Mouse (Mus musculus): ENCODE results near the gene Mrpl24. TPM values are rescaled to one million over a fixed set of nuclear protein-coding genes. Genes with fewer than 3 reads are reported as not detected.
"Not testable (repeated sequence)": the region's sequence is repeated elsewhere in the genome, so short reads cannot be mapped to it uniquely, and the experiment has no call there.

Mrpl24 gene
- 51.0 and 51.8 TPM in 2 replicates for polyA plus RNA-seq (2012; rRNA removed)

- DNase-seq (ENCODE audit: low read depth), result no peak
Observed at GRCm38 (mm10) chr3:87919336-87920108, at the start of gene Mrpl24. TSS of gene Mrpl24 (plus strand) at chr3:87919506.

GRCm38 (mm10) chr3:87877730-87878129 lies 41.6 kb upstream of the Mrpl24 start:
- no peak for DNase-seq (ENCODE audit: low read depth)

- no peak for DNase-seq (ENCODE audit: low read depth)
Observed at GRCm38 (mm10) chr3:87884291-87884690, 35.0 kb upstream of the Mrpl24 start.

GRCm38 (mm10) chr3:87884708-87885251 lies 34.5 kb upstream of the Mrpl24 start:
- no peak for DNase-seq (ENCODE audit: low read depth)

- peak; percentile 100 for DNase-seq (ENCODE audit: low read depth)
Observed at GRCm38 (mm10) chr3:87885281-87886003, 33.9 kb upstream of the Mrpl24 start, which contains the start of gene Prcc. TSS of gene Prcc (minus strand) at chr3:87885608.

- no peak for DNase-seq (ENCODE audit: low read depth)
Observed at GRCm38 (mm10) chr3:87886004-87886365, 33.3 kb upstream of the Mrpl24 start.

GRCm38 (mm10) chr3:87886416-87886815 lies 32.9 kb upstream of the Mrpl24 start:
- no peak for DNase-seq (ENCODE audit: low read depth)

GRCm38 (mm10) chr3:87887400-87887799 lies 31.9 kb upstream of the Mrpl24 start:
- not testable (repeated sequence) for DNase-seq (ENCODE audit: low read depth)

- DNase-seq (ENCODE audit: low read depth), result no peak
Observed at GRCm38 (mm10) chr3:87891481-87891880, 27.8 kb upstream of the Mrpl24 start.

GRCm38 (mm10) chr3:87893367-87893905 lies 25.9 kb upstream of the Mrpl24 start:
- no peak for DNase-seq (ENCODE audit: low read depth)

GRCm38 (mm10) chr3:87899266-87899665 lies 20.0 kb upstream of the Mrpl24 start:
- DNase-seq (ENCODE audit: low read depth), result no peak

- no peak for DNase-seq (ENCODE audit: low read depth)
Observed at GRCm38 (mm10) chr3:87899776-87900175, 19.5 kb upstream of the Mrpl24 start.

GRCm38 (mm10) chr3:87901036-87901624 lies 18.2 kb upstream of the Mrpl24 start:
- no peak for DNase-seq (ENCODE audit: low read depth)

GRCm38 (mm10) chr3:87901959-87902358 lies 17.3 kb upstream of the Mrpl24 start:
- DNase-seq (ENCODE audit: low read depth), result not testable (repeated sequence)

GRCm38 (mm10) chr3:87903821-87904220 lies 15.5 kb upstream of the Mrpl24 start:
- DNase-seq (ENCODE audit: low read depth), result no peak

GRCm38 (mm10) chr3:87905880-87906485 lies 13.3 kb upstream of the Mrpl24 start, which contains the start of gene Hdgf:
TSS of gene Hdgf (plus strand) at chr3:87906321.
- no peak for DNase-seq (ENCODE audit: low read depth)

GRCm38 (mm10) chr3:87906601-87906980 lies 12.7 kb upstream of the Mrpl24 start:
- no peak for DNase-seq (ENCODE audit: low read depth)

GRCm38 (mm10) chr3:87906981-87907857 lies 12.1 kb upstream of the Mrpl24 start:
- DNase-seq (ENCODE audit: low read depth), result no peak

- no peak for DNase-seq (ENCODE audit: low read depth)
Observed at GRCm38 (mm10) chr3:87907906-87908305, 11.4 kb upstream of the Mrpl24 start.

GRCm38 (mm10) chr3:87909381-87909780 lies 9.9 kb upstream of the Mrpl24 start:
- DNase-seq (ENCODE audit: low read depth), result no peak

- no peak for DNase-seq (ENCODE audit: low read depth)
Observed at GRCm38 (mm10) chr3:87909874-87910273, 9.4 kb upstream of the Mrpl24 start.

Data from gonadal fat pad, adult 2 months (tissue).